Mouse (Mus musculus): ENCODE data around the gene Ddc.

The Ddc gene

GRCm38 (mm10) chr11:11781728-11782127 is 116.2 kb downstream of the Ddc start:
- no peak for DNase-seq (ENCODE audit: low spot score)

- no peak for DNase-seq (ENCODE audit: low spot score)
Measured at GRCm38 (mm10) chr11:11778345-11778744, 119.6 kb downstream of the Ddc start.

- DNase-seq (ENCODE audit: low spot score), result no peak
Measured at GRCm38 (mm10) chr11:11777796-11778195, 120.1 kb downstream of the Ddc start.

- no peak for DNase-seq (ENCODE audit: low spot score)
Measured at GRCm38 (mm10) chr11:11777246-11777645, 120.7 kb downstream of the Ddc start.

- DNase-seq (ENCODE audit: low spot score), result no peak
Measured at GRCm38 (mm10) chr11:11776822-11777174, 121.1 kb downstream of the Ddc start.

GRCm38 (mm10) chr11:11776071-11776821 is 121.7 kb downstream of the Ddc start:
- no peak for DNase-seq (ENCODE audit: low spot score)

GRCm38 (mm10) chr11:11774893-11775292 is 123.1 kb downstream of the Ddc start:
- DNase-seq (ENCODE audit: low spot score), result no peak

GRCm38 (mm10) chr11:11774384-11774783 is 123.6 kb downstream of the Ddc start:
- no peak for DNase-seq (ENCODE audit: low spot score)

- DNase-seq (ENCODE audit: low spot score), result no peak
Measured at GRCm38 (mm10) chr11:11772196-11772595, 125.7 kb downstream of the Ddc start.

- no peak for DNase-seq (ENCODE audit: low spot score)
Measured at GRCm38 (mm10) chr11:11770691-11771090, 127.3 kb downstream of the Ddc start.

GRCm38 (mm10) chr11:11769281-11769680 is 128.7 kb downstream of the Ddc start:
- no peak for DNase-seq (ENCODE audit: low spot score)

- no peak for DNase-seq (ENCODE audit: low spot score)
Measured at GRCm38 (mm10) chr11:11768057-11768456, 129.9 kb downstream of the Ddc start.

- DNase-seq (ENCODE audit: low spot score), result no peak
Measured at GRCm38 (mm10) chr11:11766736-11767135, 131.2 kb downstream of the Ddc start.

GRCm38 (mm10) chr11:11766105-11766504 is 131.8 kb downstream of the Ddc start:
- peak; percentile 78 for DNase-seq (ENCODE audit: low spot score)

- no peak for DNase-seq (ENCODE audit: low spot score)
Measured at GRCm38 (mm10) chr11:11765414-11765813, 132.5 kb downstream of the Ddc start.

Data from lung, postnatal 25 days (tissue).